Mouse (Mus musculus): ENCODE measurements at regions not wholly inside any gene's neighbourhood (a gene's known extent, or its start where the extent isn't known, plus 50 kb on each side); places are given as distances from the start of the nearest gene placed in this dataset.

DNA sequence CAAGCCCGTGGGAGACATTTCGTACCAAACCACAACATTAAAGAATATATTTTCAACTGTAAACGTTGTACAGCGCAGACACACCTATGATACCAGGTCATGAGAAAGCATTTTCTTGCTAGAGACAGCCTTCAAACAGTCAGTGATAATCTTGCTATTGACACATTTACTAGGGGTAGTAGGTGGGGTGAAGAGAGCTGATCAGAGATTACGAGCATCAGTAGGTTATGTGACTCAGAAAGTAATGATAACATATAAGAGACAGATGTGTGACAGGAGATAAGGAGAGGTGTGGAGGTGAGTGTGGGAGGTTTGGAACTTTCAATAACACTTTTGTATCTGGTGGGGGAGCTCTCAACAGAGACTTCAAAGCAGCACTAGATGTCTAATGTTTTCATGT, 231.5 kb upstream of the Satb1 start:
- in situ Hi-C loops (cut with MboI, MseI) = no loop called here

- in situ Hi-C loops (cut with MboI, MseI) = no loop called here
Measured at GRCm38 (mm10) chr17:52063121-52063520, 230.0 kb upstream of the Satb1 start.

GRCm38 (mm10) chr17:52062096-52062665, 229.1 kb upstream of the Satb1 start:
- in situ Hi-C loops (cut with MboI, MseI) = no loop called here

GRCm38 (mm10) chr17:52036479-52036878, 203.4 kb upstream of the Satb1 start:
- in situ Hi-C loops (cut with MboI, MseI) = no loop called here

DNA sequence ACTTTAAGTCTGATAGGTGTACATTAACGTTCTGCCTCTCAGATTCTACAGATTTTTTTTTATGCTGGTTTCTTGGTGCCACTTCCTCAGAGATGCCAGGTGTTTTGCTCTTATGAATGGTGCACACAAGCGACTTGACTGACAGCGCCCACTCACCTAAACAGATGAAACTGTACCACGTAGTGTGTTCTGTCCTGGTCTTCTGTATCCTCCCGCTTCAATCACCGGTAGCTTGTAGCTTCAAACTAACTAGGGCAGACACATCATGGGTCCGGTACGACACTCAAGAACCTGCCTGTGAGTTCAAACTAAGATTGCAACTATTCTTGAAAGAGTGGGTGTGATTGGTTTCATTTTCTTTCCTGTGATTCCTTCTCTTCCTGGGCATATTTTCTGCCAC, 198.0 kb upstream of the Satb1 start:
- in situ Hi-C loops (cut with MboI, MseI) = loop anchor here in 1 of 2 experiments (5.0 kb wide), 1 partner anchor 99 kb away; no protein-coding TSS in a partner anchor

- in situ Hi-C loops (cut with MboI, MseI) = no loop called here
Measured at GRCm38 (mm10) chr17:51986920-51987319, 153.8 kb upstream of the Satb1 start.

DNA sequence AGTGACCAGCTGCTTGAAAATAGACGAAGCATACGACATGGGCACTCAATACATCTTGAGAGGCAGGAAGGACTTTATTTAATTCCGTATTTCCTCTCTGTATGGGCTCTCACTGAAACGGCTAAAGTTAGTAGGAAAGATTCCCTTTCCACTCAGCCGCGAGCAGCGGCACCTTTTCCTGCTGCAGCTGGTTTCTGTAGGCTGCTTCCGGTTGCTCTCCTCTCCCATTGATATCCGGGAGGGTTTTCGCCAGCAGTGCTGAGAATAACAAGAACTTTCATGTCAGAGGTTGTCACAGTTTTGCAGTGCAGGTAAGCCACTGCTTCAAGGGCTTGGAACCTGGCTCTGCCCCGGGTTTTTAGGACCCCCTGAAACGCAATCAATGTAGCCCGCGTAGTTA, 153.1 kb upstream of the Satb1 start:
- in situ Hi-C loops (cut with MboI, MseI) = no loop called here

DNA sequence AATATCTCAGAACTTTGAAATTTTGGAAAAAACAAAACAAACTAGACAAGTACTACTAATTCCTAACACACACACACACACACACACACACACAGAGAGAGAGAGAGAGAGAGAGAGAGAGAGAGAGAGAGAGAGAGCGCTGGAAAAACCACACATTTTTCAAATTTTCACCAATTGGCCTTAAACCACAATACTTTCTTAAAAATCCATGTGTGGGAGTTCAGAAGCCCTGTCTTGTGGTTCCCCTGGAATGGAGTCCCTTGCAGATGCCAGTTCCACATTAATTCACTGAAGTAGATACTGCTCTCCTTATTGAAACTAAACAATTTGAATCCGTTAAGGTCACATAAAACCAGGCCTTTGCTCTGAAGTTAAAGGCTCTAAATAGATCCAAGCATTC, 146.0 kb upstream of the Satb1 start:
- in situ Hi-C loops (cut with MboI, MseI) = no loop called here

DNA sequence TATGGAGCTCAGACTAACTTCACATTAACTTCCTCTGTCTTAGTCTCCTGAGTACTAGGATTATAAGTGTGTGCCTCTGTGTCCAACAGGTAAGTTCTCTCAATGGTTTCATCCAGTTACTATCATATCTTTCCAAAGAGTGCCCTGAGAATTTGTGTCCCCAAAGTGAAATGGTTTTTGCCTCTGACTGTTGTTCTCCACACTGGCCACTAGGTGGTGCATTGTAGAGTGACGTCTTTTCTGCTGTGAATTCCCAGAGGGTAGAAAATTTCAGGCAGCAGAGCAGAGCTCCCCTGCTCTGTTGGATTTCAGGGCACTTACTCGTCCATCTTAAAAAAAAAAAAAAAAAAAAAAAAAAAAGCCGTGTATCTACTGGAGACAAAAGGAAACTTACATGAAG, 138.4 kb upstream of the Satb1 start:
- in situ Hi-C loops (cut with MboI, MseI) = loop anchor here in 1 of 2 experiments (25.0 kb wide), 1 partner anchor 491 kb away; no protein-coding TSS in a partner anchor

- in situ Hi-C loops (cut with MboI, MseI) = loop anchor here in 1 of 2 experiments (25.0 kb wide), 1 partner anchor 496 kb away; no protein-coding TSS in a partner anchor
Measured at GRCm38 (mm10) chr17:51966573-51967284, 133.6 kb upstream of the Satb1 start.

DNA sequence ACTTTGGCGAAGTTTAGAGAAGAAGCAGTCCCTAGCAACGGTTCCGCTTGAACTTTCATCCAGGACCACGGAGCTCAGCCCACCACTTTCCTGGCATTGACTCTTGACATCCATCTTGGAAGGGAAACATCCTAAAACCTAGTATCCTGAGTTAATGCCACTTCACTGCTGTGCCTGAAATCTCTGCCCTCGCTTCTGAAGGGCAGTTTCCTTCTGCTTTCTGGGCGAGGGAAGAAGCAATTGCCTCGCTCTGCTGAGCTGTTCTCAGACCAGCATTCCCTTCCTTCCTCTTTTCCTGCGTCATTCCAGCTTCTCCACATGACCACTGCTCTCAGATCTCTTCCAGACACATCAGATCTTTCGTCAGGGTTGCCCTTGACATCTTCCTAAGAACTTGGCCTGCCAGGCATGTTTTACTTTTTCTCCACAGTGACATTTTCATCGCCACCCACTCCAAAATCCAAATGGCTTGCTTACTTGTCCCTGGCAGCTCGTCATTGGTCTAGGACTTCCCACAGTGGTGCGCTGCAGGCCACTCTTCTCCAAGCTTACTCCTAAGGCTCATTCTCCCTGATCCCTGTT, 129.5 kb upstream of the Satb1 start:
- in situ Hi-C loops (cut with MboI, MseI) = loop anchor here in 1 of 2 experiments (25.0 kb wide), 1 partner anchor 500 kb away; no protein-coding TSS in a partner anchor

DNA sequence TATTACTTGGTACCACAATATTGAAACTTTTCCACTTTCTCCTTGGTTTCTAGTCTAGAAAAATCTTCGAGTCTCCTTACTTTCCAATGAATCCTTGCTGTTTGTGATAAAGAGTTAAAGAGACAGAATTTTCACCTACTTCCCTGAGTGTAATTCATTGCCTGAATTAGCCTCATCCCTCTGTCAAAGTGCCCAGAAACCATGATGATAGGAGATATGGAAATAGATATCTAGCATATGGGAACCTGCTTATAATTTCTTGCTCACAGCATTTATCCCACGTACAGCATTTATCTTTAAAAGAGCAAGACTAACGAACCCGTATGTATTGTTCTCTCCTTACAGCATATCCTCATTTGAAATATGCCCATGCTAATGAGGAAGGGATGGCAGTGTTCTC, 128.2 kb upstream of the Satb1 start:
- in situ Hi-C loops (cut with MboI, MseI) = loop anchor here in 1 of 2 experiments (25.0 kb wide), 1 partner anchor 501 kb away; no protein-coding TSS in a partner anchor

DNA sequence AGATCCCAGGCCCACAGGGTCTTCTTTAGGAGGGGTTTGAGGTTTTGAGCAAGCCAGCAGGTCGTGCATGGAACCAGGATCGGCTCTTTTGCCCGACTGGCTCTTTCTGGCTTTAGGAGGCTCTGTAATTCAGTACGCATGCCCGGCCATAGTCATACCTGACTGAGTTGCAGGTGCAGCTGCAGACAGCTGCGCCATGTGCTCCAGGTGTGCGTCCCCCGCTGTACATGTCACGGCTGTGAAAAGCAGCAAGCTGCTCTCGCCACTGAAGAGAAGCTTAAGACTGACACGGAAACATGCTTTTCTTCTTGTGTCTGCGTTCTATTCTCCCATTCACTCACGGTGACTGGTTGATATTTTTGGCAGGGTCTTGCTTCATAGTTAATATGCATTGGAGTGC, 123.2 kb upstream of the Satb1 start:
- in situ Hi-C loops (cut with MboI, MseI) = loop anchor here in 1 of 2 experiments (10.0 to 25.0 kb wide), 2 partner anchors 506 to 599 kb away; no protein-coding TSS in a partner anchor

DNA sequence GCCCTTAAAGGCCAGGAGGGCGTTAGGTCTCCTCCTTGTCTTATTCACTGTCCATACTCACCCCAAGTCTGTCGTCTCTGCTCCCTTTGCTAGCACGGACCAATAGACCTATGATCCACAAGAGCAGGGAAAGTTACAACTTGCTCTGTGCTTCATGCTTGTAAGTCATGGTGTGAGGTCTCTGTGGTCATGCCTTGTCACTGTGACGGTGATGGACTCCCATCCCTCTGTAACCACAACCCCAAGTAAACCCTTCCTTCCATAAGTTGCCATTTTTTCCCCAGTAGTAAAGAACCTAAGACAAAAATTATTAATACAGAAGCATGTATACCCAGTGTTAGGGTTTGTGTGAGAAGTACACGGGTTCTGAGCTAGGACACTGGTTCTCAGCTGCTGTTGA, 104.6 kb upstream of the Satb1 start:
- in situ Hi-C loops (cut with MboI, MseI) = no loop called here

GRCm38 (mm10) chr17:51936071-51936470, 103.0 kb upstream of the Satb1 start:
- in situ Hi-C loops (cut with MboI, MseI) = no loop called here

DNA sequence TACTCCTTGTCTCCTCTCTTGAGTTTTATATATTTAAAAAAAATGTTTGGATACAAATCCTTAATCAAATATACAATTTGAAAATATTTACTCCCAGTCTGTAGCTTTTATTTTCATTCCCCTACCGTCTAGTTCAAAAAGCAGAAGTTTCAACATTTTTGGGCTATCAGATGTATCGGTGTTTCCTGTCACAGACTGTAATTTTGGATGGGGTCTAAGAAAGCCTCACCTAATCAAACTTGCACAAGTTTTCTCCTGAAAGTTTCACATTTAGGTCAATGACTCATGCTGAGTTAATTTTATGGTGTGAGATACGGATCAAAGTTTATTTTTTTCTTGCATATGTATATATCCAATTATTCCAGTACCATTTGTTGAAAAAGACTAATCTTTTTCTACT, 93.3 kb upstream of the Satb1 start:
- in situ Hi-C loops (cut with MboI, MseI) = no loop called here

- in situ Hi-C loops (cut with MboI, MseI) = loop anchor here in 1 of 2 experiments (10.0 kb wide), 1 partner anchor 1768 kb away; no protein-coding TSS in a partner anchor
Measured at GRCm38 (mm10) chr17:51907031-51907430, 73.9 kb upstream of the Satb1 start.

DNA sequence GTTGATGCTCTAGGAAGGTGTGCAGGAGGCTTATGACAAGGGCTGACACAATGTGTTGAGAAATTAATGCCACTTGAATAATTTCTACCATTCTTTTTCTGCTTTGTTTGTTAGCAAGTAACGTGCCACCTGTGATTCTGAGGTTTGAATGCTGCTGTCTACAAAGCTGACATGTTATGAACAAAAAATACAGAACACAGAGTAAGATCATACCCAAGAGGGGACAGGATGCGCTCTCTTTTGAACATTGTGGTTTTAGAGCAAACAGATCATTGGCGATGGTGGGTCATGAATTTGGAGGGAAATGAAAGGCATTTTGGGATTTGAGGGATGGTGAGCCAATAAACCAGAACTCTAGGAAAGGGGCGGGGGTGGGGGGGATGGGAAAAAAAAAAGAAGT, 73.3 kb upstream of the Satb1 start:
- in situ Hi-C loops (cut with MboI, MseI) = loop anchor here in 1 of 2 experiments (10.0 kb wide), 1 partner anchor 1768 kb away; no protein-coding TSS in a partner anchor

DNA sequence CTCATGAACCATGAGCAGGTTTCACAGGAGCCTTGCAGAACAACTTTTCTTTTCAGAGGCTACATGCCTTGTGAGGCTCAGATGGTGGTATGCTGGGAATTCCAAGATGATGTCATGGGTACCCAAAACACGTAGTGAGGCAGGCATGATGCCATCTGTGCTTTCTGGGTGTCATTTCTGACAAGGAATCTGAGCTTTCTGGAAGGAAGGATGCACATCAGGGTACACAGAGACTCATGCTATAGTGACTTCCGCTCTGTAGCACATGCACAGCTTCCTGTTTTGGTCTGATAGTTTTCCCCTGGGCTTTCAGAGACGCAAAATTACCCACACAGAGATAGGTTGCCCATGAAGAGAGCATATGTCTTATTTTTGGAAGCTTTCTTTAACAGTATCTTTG, 70.8 kb upstream of the Satb1 start:
- in situ Hi-C loops (cut with MboI, MseI) = loop anchor here (5.0 to 10.0 kb wide), 2 partner anchors 263 to 1771 kb away; no protein-coding TSS in a partner anchor

- in situ Hi-C loops (cut with MboI, MseI) = loop anchor here in 1 of 2 experiments (5.0 to 25.0 kb wide), 5 partner anchors 48 to 1735 kb away; no protein-coding TSS in a partner anchor
Measured at GRCm38 (mm10) chr17:51899376-51899775, 66.3 kb upstream of the Satb1 start.

DNA sequence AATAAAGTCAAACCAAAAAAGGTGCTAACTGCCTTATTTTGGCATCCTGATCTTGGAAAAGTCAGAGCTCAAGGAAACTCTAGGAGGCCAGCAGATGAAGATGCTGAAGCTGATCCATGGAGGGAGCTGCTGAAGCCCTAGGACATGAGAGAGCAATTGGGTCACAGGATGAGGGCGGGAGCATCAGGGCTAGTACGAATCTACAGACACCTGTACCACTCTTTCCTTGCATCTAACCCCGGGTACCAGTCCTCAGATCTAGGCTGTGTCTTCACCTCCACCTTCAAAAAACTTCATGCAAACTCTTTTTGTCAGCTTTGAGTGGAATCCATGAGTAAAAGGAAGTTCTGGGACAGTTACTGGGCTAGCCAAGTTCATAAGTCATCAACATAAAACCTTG, 63.1 kb upstream of the Satb1 start:
- in situ Hi-C loops (cut with MboI, MseI) = loop anchor here in 1 of 2 experiments (5.0 to 25.0 kb wide), 5 partner anchors 51 to 1731 kb away; no protein-coding TSS in a partner anchor

GRCm38 (mm10) chr17:51894278-51894677, 61.2 kb upstream of the Satb1 start:
- in situ Hi-C loops (cut with MboI, MseI) = loop anchor here (5.0 to 25.0 kb wide), 4 partner anchors 57 to 1729 kb away; no protein-coding TSS in a partner anchor
